Mouse (Mus musculus) neural tube, embryonic 14.5 days (tissue): ENCODE data around the gene Rpa2. TPM values are rescaled to one million over a fixed set of nuclear protein-coding genes. Genes with fewer than 3 reads are reported as not detected.

Experiments used
- ATAC-seq: fragments of 200-750 bp; cut with Nextera tagmentation; 2 replicates; pipeline ENCODE4 v1.8.0; 2017; ENCODE audit warnings: low read depth, mild to moderate bottlenecking, moderate TSS enrichment, moderate library complexity
- H3K27ac ChIP-seq: fragments of 300-500 bp; sonication (generic); 2 replicates; pipeline ENCODE4 v1.5.1; 2014; ENCODE audit warnings: low read depth, mild to moderate bottlenecking, control low read depth, low read length, moderate library complexity, mixed read lengths
- H3K27me3 ChIP-seq: fragments of 300-500 bp; sonication (generic); 2 replicates; pipeline ENCODE4 v1.6.1; 2014; ENCODE audit warnings: low read length; ENCODE audit not compliant: control insufficient read depth, insufficient read depth
- H3K36me3 ChIP-seq: fragments of 300-500 bp; sonication (generic); 2 replicates; pipeline ENCODE4 v1.6.1; 2014; ENCODE audit warnings: low read length, mixed read lengths; ENCODE audit not compliant: control insufficient read depth, insufficient read depth
- H3K4me1 ChIP-seq: fragments of 300-500 bp; sonication (generic); 2 replicates; pipeline ENCODE4 v1.6.1; 2014; ENCODE audit warnings: low read length; ENCODE audit not compliant: control insufficient read depth, insufficient read depth
- H3K4me2 ChIP-seq: fragments of 300-500 bp; sonication (generic); 2 replicates; pipeline ENCODE4 v1.6.1; 2014; ENCODE audit warnings: mild to moderate bottlenecking, low read depth, low read length, control low read depth
- H3K4me3 ChIP-seq: fragments of 300-500 bp; sonication (generic); 2 replicates; pipeline ENCODE4 v1.5.1; 2014; ENCODE audit warnings: low read depth, low read length, control low read depth, mixed read lengths
- H3K9ac ChIP-seq: fragments of 300-500 bp; sonication (generic); replicated peaks from 2 replicates; pipeline ENCODE4 v1.6.1; 2014; ENCODE audit warnings: low read depth, mild to moderate bottlenecking, control low read depth, low read length, mixed read lengths
- H3K9me3 ChIP-seq: fragments of 300-500 bp; sonication (generic); 2 replicates; pipeline ENCODE4 v1.6.1; 2016; ENCODE audit warnings: low read length; ENCODE audit not compliant: control insufficient read depth
- WGBS: fragments of 180-500 bp; shearing (Covaris S2); extraction: QIAGEN DNeasy Blood & Tissue Kit; methylation state at CpG from one replicate; pipeline ENCODE4 v1.1.7; 2014; 5-methylcytosine and 5-hydroxymethylcytosine counted together
- polyA plus RNA-seq: library from polyadenylated mRNA; unstranded; fragments of >200 nt; fragmentation: Nextera tagmentation; extraction: Ambion mirVana; gene quantifications from 2 replicates; pipeline ENCODE4 v1.2.1, GENCODE M21; 2014

The Rpa2 gene
- polyA plus RNA-seq, 1 experiment from 2014 or later = 35.0 TPM

- Histone ChIP-seq H3K9ac (no peak overlapping the region), H3K27ac (no peak overlapping the region), H3K9me3 (no peaks in the 10 kb centered on the region; the same call in 1 of the 2 replicates), H3K4me2 (no peak overlapping the region), H3K4me1 (no peaks in the 10 kb centered on the region), H3K4me3 (no peak overlapping the region), H3K36me3 (peaks cover 31% of the 10 kb centered on the region), H3K27me3 (no peaks in the 10 kb centered on the region)
- WGBS = 72% methylated on average over 8 of the region's 8 CpGs
- ATAC-seq = no peak
Measured at GRCm38 (mm10) chr4:132823614-132824366, 55.7 kb downstream of the Rpa2 start.

Other genes with a start within 250 kb of the Rpa2 start
- gene Atpif1, start 234.7 kb upstream of the Rpa2 start, polyA plus RNA-seq = 1,619 and 1,728 TPM in 2 replicates
- 146 and 170 TPM in 2 replicates for gene Dnajc8, start 232.8 kb upstream of the Rpa2 start, polyA plus RNA-seq
- 0.12 and 0.53 TPM in 2 replicates for gene Ptafr, start 204.3 kb upstream of the Rpa2 start, polyA plus RNA-seq
- 10.6 and 13.2 TPM in 2 replicates for gene Eya3, start 129.3 kb upstream of the Rpa2 start, polyA plus RNA-seq
- 5.4 and 6.0 TPM in 2 replicates for gene Xkr8, start 35.8 kb upstream of the Rpa2 start, polyA plus RNA-seq
- 0.27 and 0.39 TPM in 2 replicates for gene Smpdl3b, start 11.1 kb upstream of the Rpa2 start, polyA plus RNA-seq
- 0.11 and 1.1 TPM in 2 replicates for gene Themis2, start 28.1 kb downstream of the Rpa2 start, polyA plus RNA-seq
- 47.9 and 52.6 TPM in 2 replicates for gene Ppp1r8, start 74.8 kb downstream of the Rpa2 start, polyA plus RNA-seq
- 167 and 171 TPM in 2 replicates for gene Stx12, start 116.2 kb downstream of the Rpa2 start, polyA plus RNA-seq
- 31.4 and 32.1 TPM in 2 replicates for gene Fam76a, start 154.2 kb downstream of the Rpa2 start, polyA plus RNA-seq
- not detected in 2 replicates for gene Fgr, start 205.8 kb downstream of the Rpa2 start, polyA plus RNA-seq
- 12.2 and 13.1 TPM in 2 replicates for gene Ahdc1, start 242.9 kb downstream of the Rpa2 start, polyA plus RNA-seq